Mouse (Mus musculus): ENCODE data around the gene Mypn. TPM values are rescaled to one million over a fixed set of nuclear protein-coding genes. Genes with fewer than 3 reads are reported as not detected.

The Mypn gene
- total and polyA plus RNA-seq, 3 experiments, result 0.17 to 0.81 (median 0.39) TPM

- no peaks in the 10 kb centered on the region for H3K9me3 ChIP-seq (replicated peaks; ENCODE audit: low read length)
- H3K4me1 ChIP-seq (ENCODE audit: control insufficient read depth in 1 of 2, insufficient read depth in 2 of 2), result peaks cover 9 to 29% of the 10 kb centered on the region in 2 experiments
- H3K4me2 ChIP-seq (ENCODE audit: insufficient read depth, low read depth, poor library complexity, severe bottlenecking), result no peak overlapping the region
- no peak for DNase-seq (ENCODE audit: extremely low read depth)
- dilution Hi-C loops (cut with MboI; ENCODE audit: extremely low pct_ligation_motif_present, extremely low pct_unique_long_range_greater_than_20kb, low sequenced_read_pairs), result no loop called here
- H3K4me3 ChIP-seq (replicated peaks in 1 of 3; ENCODE audit: low read depth in 2 of 3, low read length in 2 of 3, poor library complexity in 1 of 3), result no peak overlapping the region
- H3K27me3 ChIP-seq (replicated peaks), result no peaks in the 10 kb centered on the region
- H3K36me3 ChIP-seq (replicated peaks in 1 of 2; ENCODE audit: control insufficient read depth in 1 of 2, insufficient read depth in 1 of 2, low read length in 1 of 2), result no peaks in the 10 kb centered on the region
- no peak for TF ChIP-seq HCFC1 (IDR thresholded peaks at IDR 0.05; ENCODE audit: low read depth, low read length)
- no peak for TF ChIP-seq USF2 (conservative IDR thresholded peaks at IDR 0.05; ENCODE audit: low read depth, low read length)
- no peak for TF ChIP-seq CHD2 (IDR thresholded peaks at IDR 0.05; ENCODE audit: low read length)
- TF ChIP-seq IRF4 (IDR thresholded peaks at IDR 0.05; ENCODE audit: low read depth, low read length), result 0 out of 2 replicates have a peak, but pooled peaks have one; percentile 29
- TF ChIP-seq EP300 (IDR thresholded peaks at IDR 0.05; ENCODE audit: low read length), result 0 out of 2 replicates have a peak, but pooled peaks have one; percentile 37
- TF ChIP-seq MXI1 (IDR thresholded peaks at IDR 0.05; ENCODE audit: low read depth, low read length), result no peak
- H3K79me2 ChIP-seq (replicated peaks; ENCODE audit: control insufficient read depth, extremely low read depth, insufficient read depth, poor library complexity, severe bottlenecking), result no peaks in the 10 kb centered on the region
- no peak overlapping the region for H3K9ac ChIP-seq (ENCODE audit: insufficient read depth, low read depth)
- H3K27ac ChIP-seq (ENCODE audit: insufficient read depth, low read depth), result no peak overlapping the region
- in situ Hi-C loops (cut with MboI; ENCODE audit: low pct_ligation_motif_present, low pct_unique_long_range_greater_than_20kb, low sequenced_read_pairs), result loop anchor here (10.0 kb wide), 1 partner anchor 58 kb away; no protein-coding TSS in a partner anchor
These were observed 27.3 kb downstream of the Mypn start for GRCm38 (mm10) chr10:63176471-63176931.

DNA sequence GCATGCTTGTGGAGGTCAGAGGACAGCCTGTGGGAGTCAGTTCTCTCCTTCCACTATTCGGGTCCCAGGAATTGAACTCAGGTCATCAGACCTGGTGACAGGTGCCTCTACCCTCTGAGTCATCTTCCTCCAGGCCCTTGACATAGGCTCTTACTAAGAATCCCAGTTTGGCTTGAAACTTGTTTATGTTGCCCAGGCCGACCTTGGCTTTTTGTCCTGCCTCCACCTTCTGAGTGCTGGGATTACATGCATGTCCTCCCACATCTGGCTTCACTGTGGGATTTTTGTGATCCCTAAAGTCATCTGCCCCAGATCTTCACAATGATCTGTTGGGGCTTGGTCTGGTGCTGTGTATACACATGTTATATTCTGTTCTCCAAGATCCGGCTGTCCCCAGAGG lies 31.7 kb downstream of the Mypn start:
- Histone ChIP-seq H3K4me2 (ENCODE audit: insufficient read depth, low read depth, poor library complexity, severe bottlenecking) (no peak overlapping the region), H3K27ac (ENCODE audit: insufficient read depth, low read depth) (no peak overlapping the region), H3K36me3 (replicated peaks in 1 of 2; ENCODE audit: control insufficient read depth in 1 of 2, insufficient read depth in 1 of 2, low read length in 1 of 2) (no peaks in the 10 kb centered on the region), H3K79me2 (replicated peaks; ENCODE audit: control insufficient read depth, extremely low read depth, insufficient read depth, poor library complexity, severe bottlenecking) (no peaks in the 10 kb centered on the region), H3K4me3 (replicated peaks in 1 of 3; ENCODE audit: low read depth in 2 of 3, low read length in 2 of 3, poor library complexity in 1 of 3) (no peak overlapping the region), H3K4me1 (ENCODE audit: control insufficient read depth in 1 of 2, insufficient read depth in 2 of 2) (peaks cover 21 to 39% of the 10 kb centered on the region in 2 experiments), H3K9me3 (replicated peaks; ENCODE audit: low read length) (no peaks in the 10 kb centered on the region), H3K27me3 (replicated peaks) (no peaks in the 10 kb centered on the region), H3K9ac (ENCODE audit: insufficient read depth, low read depth) (no peak overlapping the region)
- in situ Hi-C loops (cut with MboI; ENCODE audit: low pct_ligation_motif_present, low pct_unique_long_range_greater_than_20kb, low sequenced_read_pairs) (loop anchor here (10.0 kb wide), 1 partner anchor 63 kb away; no protein-coding TSS in a partner anchor), dilution Hi-C loops (cut with MboI; ENCODE audit: extremely low pct_ligation_motif_present, extremely low pct_unique_long_range_greater_than_20kb, low sequenced_read_pairs) (no loop called here)
- TF ChIP-seq UBTF (IDR thresholded peaks at IDR 0.05; ENCODE audit: low read depth, low read length) (no peak), JUND (conservative IDR thresholded peaks at IDR 0.05; ENCODE audit: low read depth, low read length) (no peak), ZKSCAN1 (IDR thresholded peaks at IDR 0.05; ENCODE audit: borderline replicate concordance, low read depth, low read length) (no peak), ETS1 (conservative IDR thresholded peaks at IDR 0.05; ENCODE audit: low read depth, low read length) (no peak), TCF12 (IDR thresholded peaks at IDR 0.05; ENCODE audit: low read depth, low read length) (no peak), BHLHE40 (IDR thresholded peaks at IDR 0.05; ENCODE audit: low read depth, low read length) (no peak), RAD21 (IDR thresholded peaks at IDR 0.05; ENCODE audit: low read depth, low read length) (no peak), RCOR1 (conservative IDR thresholded peaks at IDR 0.05; ENCODE audit: low read depth, low read length) (no peak)
- no peak for DNase-seq (ENCODE audit: extremely low read depth)

Data from CH12.LX (cell line).